Mouse (Mus musculus): ENCODE measurements at regions not wholly inside any gene's neighbourhood (a gene's known extent, or its start where the extent isn't known, plus 50 kb on each side); places are given as distances from the start of the nearest gene placed in this dataset.

DNA sequence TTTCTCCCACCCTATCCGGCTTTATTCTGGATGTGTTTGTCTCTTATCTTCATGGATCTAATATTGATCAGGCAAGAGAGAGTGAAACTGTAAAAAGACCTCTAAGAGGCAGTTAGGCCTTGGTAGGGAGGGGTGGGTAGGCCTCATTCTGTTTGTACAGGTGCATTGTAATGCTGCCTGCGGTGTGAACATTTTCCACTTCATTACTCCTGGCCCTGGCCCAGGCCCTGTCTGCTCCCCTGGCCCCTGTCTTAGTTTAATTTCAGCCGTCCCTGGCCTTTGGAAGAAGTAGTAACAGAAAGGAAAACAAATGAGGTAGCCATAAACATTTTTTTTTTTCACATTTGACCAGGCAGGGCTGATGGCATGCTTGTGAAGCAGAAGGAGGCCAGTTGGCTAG is 81.8 kb upstream of the Jun start:
- no peak for TF ChIP-seq CTCF (IDR thresholded peaks at IDR 0.05 in 2 of 3, conservative IDR thresholded peaks at IDR 0.05 in 1 of 3; ENCODE audit: control insufficient read depth in 1 of 3, insufficient read depth in 1 of 3, low read depth in 2 of 3, low read length in 3 of 3, poor library complexity in 1 of 3, severe bottlenecking in 1 of 3)
- TF ChIP-seq HCFC1 (IDR thresholded peaks at IDR 0.05; ENCODE audit: low read depth, low read length): no peak
- TF ChIP-seq POLR2AphosphoS2 (IDR thresholded peaks at IDR 0.05; ENCODE audit: low read length): no peak
- no peak for TF ChIP-seq POLR2A (IDR thresholded peaks at IDR 0.05; ENCODE audit: control insufficient read depth in 1 of 2, insufficient read depth in 1 of 2, low read depth in 1 of 2, low read length in 2 of 2, poor library complexity in 1 of 2)
